Mouse (Mus musculus) kidney, embryonic 16.5 days (tissue): ENCODE data around the gene Gm42372. TPM values are rescaled to one million over a fixed set of nuclear protein-coding genes. Genes with fewer than 3 reads are reported as not detected.

ENCODE experiments used
- ATAC-seq: fragments of 200-750 bp; cut with Nextera tagmentation; 2 replicates; pipeline ENCODE4 v1.8.0; 2017; ENCODE audit warnings: moderate TSS enrichment; ENCODE audit not compliant: low FRiP score, low TSS enrichment
- H3K27ac ChIP-seq: fragments of 300-500 bp; sonication (generic); 2 replicates; pipeline ENCODE4 v1.5.1; 2014; ENCODE audit warnings: low read length
- H3K27me3 ChIP-seq: fragments of 300-500 bp; sonication (generic); 2 replicates; pipeline ENCODE4 v1.6.1; 2014; ENCODE audit warnings: low read length, control low read depth, mixed read lengths; ENCODE audit not compliant: insufficient read depth
- H3K36me3 ChIP-seq: fragments of 300-500 bp; sonication (generic); 2 replicates; pipeline ENCODE4 v1.6.1; 2014; ENCODE audit warnings: low read length, control low read depth, mixed read lengths; ENCODE audit not compliant: insufficient read depth
- H3K4me1 ChIP-seq: fragments of 300-500 bp; sonication (generic); 2 replicates; pipeline ENCODE4 v1.6.1; 2014; ENCODE audit warnings: low read length, control low read depth, mixed read lengths; ENCODE audit not compliant: insufficient read depth
- H3K4me2 ChIP-seq: fragments of 300-500 bp; sonication (generic); replicated peaks from 2 replicates; pipeline ENCODE4 v1.6.1; 2014; ENCODE audit warnings: low read depth, low read length
- H3K4me3 ChIP-seq: fragments of 300-500 bp; sonication (generic); 2 replicates; pipeline ENCODE4 v1.5.1; 2014; ENCODE audit warnings: mild to moderate bottlenecking, low read length
- H3K9ac ChIP-seq: fragments of 300-500 bp; sonication (generic); replicated peaks from 2 replicates; pipeline ENCODE4 v1.6.1; 2014; ENCODE audit warnings: low read length
- H3K9me3 ChIP-seq: fragments of 300-500 bp; sonication (generic); 2 replicates; pipeline ENCODE4 v1.6.1; 2016; ENCODE audit warnings: low read length, control low read depth
- WGBS: fragments of 180-500 bp; shearing (Covaris S2); extraction: QIAGEN DNeasy Blood & Tissue Kit; methylation state at CpG from one replicate; pipeline ENCODE4 v1.1.7; 2014; 5-methylcytosine and 5-hydroxymethylcytosine counted together
- polyA plus RNA-seq: library from polyadenylated mRNA; unstranded; fragments of >200 nt; fragmentation: Nextera tagmentation; extraction: Ambion mirVana; gene quantifications from 2 replicates; pipeline ENCODE4 v1.2.1, GENCODE M21; 2015

The Gm42372 gene
- polyA plus RNA-seq, 1 experiment from 2014 or later = 0.20 TPM

- Histone ChIP-seq H3K27me3 (no peaks in the 10 kb centered on the region), H3K9me3 (no peaks in the 10 kb centered on the region), H3K9ac (peak within 1 kb of the TSS; percentile 83), H3K4me3 (peak within 1 kb of the TSS; percentile 90), H3K36me3 (peaks cover 3% of the 10 kb centered on the region; the same call in 1 of the 2 replicates), H3K27ac (peak within 1 kb of the TSS; percentile 90), H3K4me2 (peak within 1 kb of the TSS; percentile 55), H3K4me1 (peaks cover 37% of the 10 kb centered on the region)
- under 1% methylated on average over 55 of the region's 58 CpGs for WGBS
- peak; percentile 88 for ATAC-seq
These were observed 44.9 kb downstream of the Gm42372 start, which contains the start of gene Ppp5c for GRCm38 (mm10) chr7:17027588-17028343. TSS of gene Ppp5c (minus strand) at chr7:17027924.

GRCm38 (mm10) chr7:17028923-17029322, 46.0 kb downstream of the Gm42372 start:
- Histone ChIP-seq H3K4me2 (no peak overlapping the region), H3K9ac (no peak overlapping the region), H3K4me1 (peaks cover 29% of the 10 kb centered on the region), H3K27me3 (no peaks in the 10 kb centered on the region), H3K9me3 (no peaks in the 10 kb centered on the region), H3K4me3 (no peak overlapping the region), H3K27ac (no peak overlapping the region), H3K36me3 (peaks cover 7% of the 10 kb centered on the region)
- ATAC-seq = no peak
- WGBS = 78% methylated on average over 7 of the region's 7 CpGs

GRCm38 (mm10) chr7:17030239-17030638, 47.4 kb downstream of the Gm42372 start:
- Histone ChIP-seq H3K4me1 (peaks cover 16% of the 10 kb centered on the region), H3K36me3 (peaks cover 19% of the 10 kb centered on the region), H3K9ac (no peak overlapping the region), H3K9me3 (no peaks in the 10 kb centered on the region), H3K4me3 (no peak overlapping the region), H3K27ac (no peak overlapping the region), H3K27me3 (no peaks in the 10 kb centered on the region), H3K4me2 (no peak overlapping the region)
- no peak for ATAC-seq
- 73% methylated on average over 7 of the region's 7 CpGs for WGBS

Other genes with a start within 250 kb of the Gm42372 start
- gene Ap2s1, start 244.7 kb upstream of the Gm42372 start, polyA plus RNA-seq = 269 and 282 TPM in 2 replicates
- 49.2 and 51.0 TPM in 2 replicates for gene Slc1a5, start 201.7 kb upstream of the Gm42372 start, polyA plus RNA-seq
- gene Strn4, start 167.2 kb upstream of the Gm42372 start, polyA plus RNA-seq = 98.4 and 111 TPM in 2 replicates
- gene Fkrp, start 166.4 kb upstream of the Gm42372 start, polyA plus RNA-seq = 36.3 and 36.6 TPM in 2 replicates
- 16.2 and 17.8 TPM in 2 replicates for gene Prkd2, start 140.2 kb upstream of the Gm42372 start, polyA plus RNA-seq
- 2.0 and 2.1 TPM in 2 replicates for gene Dact3, start 107.8 kb upstream of the Gm42372 start, polyA plus RNA-seq
- gene Gng8, start 91.3 kb upstream of the Gm42372 start, polyA plus RNA-seq = 7.7 and 10.5 TPM in 2 replicates
- gene Ptgir, start 76.6 kb upstream of the Gm42372 start, polyA plus RNA-seq = 1.9 and 2.6 TPM in 2 replicates
- gene Calm3, start 59.0 kb upstream of the Gm42372 start, polyA plus RNA-seq = 145 and 154 TPM in 2 replicates
- gene Pnmal2, start 38.4 kb upstream of the Gm42372 start, polyA plus RNA-seq = 7.4 and 7.5 TPM in 2 replicates
- gene Pnmal1, start 23.4 kb upstream of the Gm42372 start, polyA plus RNA-seq = 0.62 and 0.65 TPM in 2 replicates
- 49.6 and 53.8 TPM in 2 replicates for gene Ccdc8, start 9.6 kb downstream of the Gm42372 start, polyA plus RNA-seq
- gene Ppp5c, start 44.8 kb downstream of the Gm42372 start, polyA plus RNA-seq = 122 and 125 TPM in 2 replicates
- 25.2 and 26.1 TPM in 2 replicates for gene Hif3a, start 79.3 kb downstream of the Gm42372 start, polyA plus RNA-seq
- gene Psg16, start 91.0 kb downstream of the Gm42372 start, polyA plus RNA-seq = 0.19 TPM in 2 replicates
- not detected in 2 replicates for gene Ceacam3, start 167.2 kb downstream of the Gm42372 start, polyA plus RNA-seq
- not detected in 2 replicates for gene Psg29, start 220.4 kb downstream of the Gm42372 start, polyA plus RNA-seq